Mouse (Mus musculus) left cerebral cortex, postnatal 14 days (tissue): Measurements from ENCODE around the gene Aldh1l1. TPM values are rescaled to one million over a fixed set of nuclear protein-coding genes. Genes with fewer than 3 reads are reported as not detected.

Experiments used
- DNase-seq, 2 experiments: peaks; one replicate each; pipeline ENCODE4 v3.0.0; 2021 to 2022; ENCODE audit warnings: low spot score in 2 of 2, mixed read lengths in 1 of 2
- intact Hi-C: fragments of 180-260 bp; cut with DNase I; formaldehyde crosslinking; loops from one replicate; pipeline ENCODE4 v1.15.1; 2025
- total RNA-seq, 2 experiments: library from RNA; stranded (reverse); gene quantifications; 2 replicates each; pipeline ENCODE4 v1.2.3; 2021

The Aldh1l1 gene
- total RNA-seq, 2 experiments from 2014 or later: 61.4 to 65.8 TPM

- DNase-seq: peak; percentile 77 to 81
- intact Hi-C loops: loop anchor here (5.0 kb wide), 1 partner anchor 53 kb away; no protein-coding TSS in a partner anchor
Observed at GRCm38 (mm10) chr6:90604533-90605297, 118.5 kb downstream of the Aldh1l1 start, which contains the start of gene Slc41a3. Slc41a3 (plus strand) TSS chr6:90604725.

- intact Hi-C loops: loop anchor here (5.0 kb wide), 1 partner anchor 52 kb away; no protein-coding TSS in a partner anchor
- no peak for DNase-seq
Observed at GRCm38 (mm10) chr6:90605298-90605665, 119.1 kb downstream of the Aldh1l1 start.

- DNase-seq: peak; percentile 65 to 68
- intact Hi-C loops: loop anchor here (2.0 to 5.0 kb wide), 2 partner anchors 51 to 122 kb away; no protein-coding TSS in a partner anchor
Observed at GRCm38 (mm10) chr6:90606538-90606937, 120.3 kb downstream of the Aldh1l1 start.

- peak; percentile 52 to 69 for DNase-seq
- intact Hi-C loops: loop anchor here (2.0 to 5.0 kb wide), 2 partner anchors 50 to 122 kb away; no protein-coding TSS in a partner anchor
Observed at GRCm38 (mm10) chr6:90607196-90607595, 121.0 kb downstream of the Aldh1l1 start.

GRCm38 (mm10) chr6:90608186-90608585, 122.0 kb downstream of the Aldh1l1 start:
- DNase-seq: no peak
- intact Hi-C loops: loop anchor here (5.0 kb wide), 1 partner anchor 49 kb away; no protein-coding TSS in a partner anchor

GRCm38 (mm10) chr6:90610248-90610647, 124.0 kb downstream of the Aldh1l1 start:
- DNase-seq: no peak
- intact Hi-C loops: no loop called here

- no peak for DNase-seq
- intact Hi-C loops: no loop called here
Observed at GRCm38 (mm10) chr6:90613277-90613676, 127.0 kb downstream of the Aldh1l1 start.

GRCm38 (mm10) chr6:90615362-90615761, 129.1 kb downstream of the Aldh1l1 start:
- no peak for DNase-seq
- intact Hi-C loops: no loop called here

- no peak for DNase-seq
- intact Hi-C loops: no loop called here
Observed at GRCm38 (mm10) chr6:90615991-90616390, 129.8 kb downstream of the Aldh1l1 start.

- DNase-seq: no peak
- intact Hi-C loops: no loop called here
Observed at GRCm38 (mm10) chr6:90616481-90616880, 130.3 kb downstream of the Aldh1l1 start.

GRCm38 (mm10) chr6:90618274-90618673, 132.0 kb downstream of the Aldh1l1 start:
- DNase-seq: no peak
- intact Hi-C loops: no loop called here

GRCm38 (mm10) chr6:90618821-90619636, 132.8 kb downstream of the Aldh1l1 start:
- intact Hi-C loops: no loop called here
- DNase-seq: peak; percentile 37 to 55

- intact Hi-C loops: no loop called here
- no peak for DNase-seq
Observed at GRCm38 (mm10) chr6:90619936-90620335, 133.7 kb downstream of the Aldh1l1 start.

- no peak for DNase-seq
- intact Hi-C loops: no loop called here
Observed at GRCm38 (mm10) chr6:90620791-90621583, 134.8 kb downstream of the Aldh1l1 start.

- no peak for DNase-seq
- intact Hi-C loops: no loop called here
Observed at GRCm38 (mm10) chr6:90621584-90621890, 135.3 kb downstream of the Aldh1l1 start.

- no peak for DNase-seq
Observed at GRCm38 (mm10) chr6:90622758-90623455, 136.7 kb downstream of the Aldh1l1 start.

GRCm38 (mm10) chr6:90623456-90623836, 137.2 kb downstream of the Aldh1l1 start:
- intact Hi-C loops: no loop called here

More at GRCm38 (mm10) chr6:90622758-90623455, 136.7 kb downstream of the Aldh1l1 start:
- intact Hi-C loops: no loop called here

GRCm38 (mm10) chr6:90624184-90624583, 138.0 kb downstream of the Aldh1l1 start:
- intact Hi-C loops: no loop called here
- DNase-seq: no peak

More at GRCm38 (mm10) chr6:90623456-90623836, 137.2 kb downstream of the Aldh1l1 start:
- DNase-seq: no peak

- intact Hi-C loops: no loop called here
- DNase-seq: no peak
Observed at GRCm38 (mm10) chr6:90624733-90625132, 138.5 kb downstream of the Aldh1l1 start.
